Mouse (Mus musculus) kidney, postnatal 36 days (tissue): ENCODE data around the gene Rnf168.

Experiments
- DNase-seq, 2 experiments: peaks; one replicate each; pipeline ENCODE4 v3.0.0; 2021 to 2022; ENCODE audit warnings: mixed read lengths in 2 of 2

The Rnf168 gene

GRCm38 (mm10) chr16:32316601-32317000 is 39.3 kb downstream of the Rnf168 start:
- DNase-seq = no peak

- DNase-seq = no peak
Measured at GRCm38 (mm10) chr16:32323953-32324352, 46.7 kb downstream of the Rnf168 start.

GRCm38 (mm10) chr16:32330876-32331670 is 53.8 kb downstream of the Rnf168 start:
- no peak for DNase-seq

- DNase-seq = peak; percentile 96 to 99
Measured at GRCm38 (mm10) chr16:32332040-32332555, 54.8 kb downstream of the Rnf168 start, which contains the start of gene Ubxn7. TSS of gene Ubxn7 (plus strand) at chr16:32332257.

GRCm38 (mm10) chr16:32332556-32333511 is 55.6 kb downstream of the Rnf168 start:
- peak; percentile 61 to 71 for DNase-seq

- DNase-seq = no peak
Measured at GRCm38 (mm10) chr16:32335146-32335545, 57.9 kb downstream of the Rnf168 start.

GRCm38 (mm10) chr16:32336026-32336780 is 58.9 kb downstream of the Rnf168 start:
- no peak for DNase-seq

GRCm38 (mm10) chr16:32337001-32337400 is 59.7 kb downstream of the Rnf168 start:
- DNase-seq = no peak

GRCm38 (mm10) chr16:32340451-32340850 is 63.2 kb downstream of the Rnf168 start:
- DNase-seq = no peak

GRCm38 (mm10) chr16:32345521-32345920 is 68.3 kb downstream of the Rnf168 start:
- peak; percentile 22 to 27 for DNase-seq

GRCm38 (mm10) chr16:32350776-32351175 is 73.5 kb downstream of the Rnf168 start:
- no peak for DNase-seq
